Mouse (Mus musculus) left cerebral cortex, postnatal 36 days (tissue): Measurements from ENCODE around the gene Lsamp. TPM values are rescaled to one million over a fixed set of nuclear protein-coding genes. Genes with fewer than 3 reads are reported as not detected.

Experiments
- DNase-seq, 2 experiments: peaks; one replicate each; pipeline ENCODE4 v3.0.0; 2021 to 2022; ENCODE audit warnings: low spot score in 2 of 2, mixed read lengths in 1 of 2
- intact Hi-C: fragments of 180-260 bp; cut with DNase I; formaldehyde crosslinking; loops from one replicate; pipeline ENCODE4 v1.15.1; 2025
- total RNA-seq, 2 experiments: library from RNA; stranded (reverse); gene quantifications; 2 replicates each; pipeline ENCODE4 v1.2.3; 2021

The Lsamp gene
- total RNA-seq, 2 experiments from 2014 or later, result 210 to 260 TPM

GRCm38 (mm10) chr16:40233066-40233465 is 248.9 kb downstream of the Lsamp start:
- DNase-seq, result no peak
- intact Hi-C loops, result no loop called here

- intact Hi-C loops, result no loop called here
- DNase-seq, result no peak
Measured at GRCm38 (mm10) chr16:40234151-40234895, 250.2 kb downstream of the Lsamp start.

GRCm38 (mm10) chr16:40271859-40272258 is 287.7 kb downstream of the Lsamp start:
- intact Hi-C loops, result no loop called here
- no peak for DNase-seq

- no peak for DNase-seq
- intact Hi-C loops, result no loop called here
Measured at GRCm38 (mm10) chr16:40290132-40290531, 306.0 kb downstream of the Lsamp start.

- intact Hi-C loops, result no loop called here
- DNase-seq, result no peak
Measured at GRCm38 (mm10) chr16:40294296-40294882, 310.2 kb downstream of the Lsamp start.

GRCm38 (mm10) chr16:40295240-40295639 is 311.1 kb downstream of the Lsamp start:
- intact Hi-C loops, result no loop called here
- DNase-seq, result no peak

GRCm38 (mm10) chr16:40307666-40308065 is 323.5 kb downstream of the Lsamp start:
- intact Hi-C loops, result no loop called here

GRCm38 (mm10) chr16:40316199-40316598 is 332.0 kb downstream of the Lsamp start:
- intact Hi-C loops, result no loop called here
- no peak for DNase-seq

More at GRCm38 (mm10) chr16:40307666-40308065, 323.5 kb downstream of the Lsamp start:
- DNase-seq, result no peak

- DNase-seq, result no peak
- intact Hi-C loops, result no loop called here
Measured at GRCm38 (mm10) chr16:40324811-40325210, 340.6 kb downstream of the Lsamp start.

- DNase-seq, result no peak
Measured at GRCm38 (mm10) chr16:40328249-40328820, 344.2 kb downstream of the Lsamp start.

GRCm38 (mm10) chr16:40369677-40370076 is 385.5 kb downstream of the Lsamp start:
- no peak for DNase-seq
- intact Hi-C loops, result no loop called here

More at GRCm38 (mm10) chr16:40328249-40328820, 344.2 kb downstream of the Lsamp start:
- intact Hi-C loops, result no loop called here

GRCm38 (mm10) chr16:40371291-40371690 is 387.1 kb downstream of the Lsamp start:
- DNase-seq, result no peak
- intact Hi-C loops, result no loop called here

- intact Hi-C loops, result no loop called here
- DNase-seq, result no peak
Measured at GRCm38 (mm10) chr16:40375314-40375713, 391.2 kb downstream of the Lsamp start.

- DNase-seq, result no peak
- intact Hi-C loops, result no loop called here
Measured at GRCm38 (mm10) chr16:40377129-40377799, 393.1 kb downstream of the Lsamp start.

- intact Hi-C loops, result no loop called here
- DNase-seq, result no peak
Measured at GRCm38 (mm10) chr16:40392106-40392505, 407.9 kb downstream of the Lsamp start.

GRCm38 (mm10) chr16:40399531-40399930 is 415.4 kb downstream of the Lsamp start:
- intact Hi-C loops, result no loop called here
- DNase-seq, result no peak

- intact Hi-C loops, result no loop called here
- no peak for DNase-seq
Measured at GRCm38 (mm10) chr16:40434280-40434679, 450.1 kb downstream of the Lsamp start.

- DNase-seq, result no peak
- intact Hi-C loops, result no loop called here
Measured at GRCm38 (mm10) chr16:40436415-40436814, 452.3 kb downstream of the Lsamp start.

GRCm38 (mm10) chr16:40437879-40438278 is 453.7 kb downstream of the Lsamp start:
- intact Hi-C loops, result no loop called here
- DNase-seq, result no peak

- DNase-seq, result no peak
Measured at GRCm38 (mm10) chr16:40438876-40439275, 454.7 kb downstream of the Lsamp start.

More at GRCm38 (mm10) chr16:40438876-40439275, 454.7 kb downstream of the Lsamp start:
- intact Hi-C loops, result no loop called here
